Mouse (Mus musculus): ENCODE results near the gene Tcaf2. TPM values are rescaled to one million over a fixed set of nuclear protein-coding genes. Genes with fewer than 3 reads are reported as not detected.

The Tcaf2 gene
- total RNA-seq, 2 experiments from 2014 or later = 11.7 to 12.3 TPM

- no peak for DNase-seq (ENCODE audit: low spot score in 2 of 2)
These were observed 67.6 kb downstream of the Tcaf2 start for GRCm38 (mm10) chr6:42577433-42577832.

Other genes starting within 250 kb of the Tcaf2 start
- gene Tas2r143, start 245.0 kb downstream of the Tcaf2 start, total RNA-seq (2021) = under 1 TPM in 1 of 2 experiments, not detected in 1; 0.54 TPM
- gene Tas2r135, start 239.8 kb downstream of the Tcaf2 start, total RNA-seq (2021) = not detected
- gene Tas2r126, start 210.7 kb downstream of the Tcaf2 start, total RNA-seq (2021) = under 1 TPM in 1 of 2 experiments, not detected in 1; 0.39 TPM
- gene Olfr458, start 180.1 kb downstream of the Tcaf2 start, total RNA-seq (2021) = not detected
- gene Olfr457, start 168.9 kb downstream of the Tcaf2 start, total RNA-seq (2021) = not detected
- gene Olfr456, start 158.0 kb downstream of the Tcaf2 start, total RNA-seq (2021) = not detected
- gene Olfr455, start 97.7 kb downstream of the Tcaf2 start, total RNA-seq (2021) = not detected
- not detected for gene Tcaf3, start 47.6 kb downstream of the Tcaf2 start, total RNA-seq (2021)
- gene Tcaf1, start 64.8 kb upstream of the Tcaf2 start, total RNA-seq (2021) = 10 to 100 TPM; 54.5 to 54.8 TPM
- not detected for gene Olfr453, start 94.1 kb upstream of the Tcaf2 start, total RNA-seq (2021)
- gene Olfr38, start 111.2 kb upstream of the Tcaf2 start, total RNA-seq (2021) = not detected
- gene Olfr452, start 139.8 kb upstream of the Tcaf2 start, total RNA-seq (2021) = not detected
- not detected for gene Olfr450, start 166.7 kb upstream of the Tcaf2 start, total RNA-seq (2021)
- not detected for gene Olfr449, start 189.1 kb upstream of the Tcaf2 start, total RNA-seq (2021)
- gene Olfr448, start 245.2 kb upstream of the Tcaf2 start, total RNA-seq (2021) = not detected

All from gastrocnemius, postnatal 4 days (tissue).